Mouse (Mus musculus) mouse embryonic stem cell (cell line): Measurements from ENCODE around the gene Helz2.

ENCODE experiments used
- in situ Hi-C, 2 experiments: fragments of 300-500 bp; cut with MboI; formaldehyde crosslinking; loops; 1 replicate in 1 of 2; 3 replicates in 1 of 2; pipeline ENCODE4 v1.14.3; 2019 to 2020; ENCODE audit warnings: low sequenced_read_pairs in 2 of 2, low pct_unique_long_range_greater_than_20kb in 1 of 2, mixed read lengths in 1 of 2; ENCODE audit not compliant: unreplicated experiment in 1 of 2

Gene Helz2

DNA sequence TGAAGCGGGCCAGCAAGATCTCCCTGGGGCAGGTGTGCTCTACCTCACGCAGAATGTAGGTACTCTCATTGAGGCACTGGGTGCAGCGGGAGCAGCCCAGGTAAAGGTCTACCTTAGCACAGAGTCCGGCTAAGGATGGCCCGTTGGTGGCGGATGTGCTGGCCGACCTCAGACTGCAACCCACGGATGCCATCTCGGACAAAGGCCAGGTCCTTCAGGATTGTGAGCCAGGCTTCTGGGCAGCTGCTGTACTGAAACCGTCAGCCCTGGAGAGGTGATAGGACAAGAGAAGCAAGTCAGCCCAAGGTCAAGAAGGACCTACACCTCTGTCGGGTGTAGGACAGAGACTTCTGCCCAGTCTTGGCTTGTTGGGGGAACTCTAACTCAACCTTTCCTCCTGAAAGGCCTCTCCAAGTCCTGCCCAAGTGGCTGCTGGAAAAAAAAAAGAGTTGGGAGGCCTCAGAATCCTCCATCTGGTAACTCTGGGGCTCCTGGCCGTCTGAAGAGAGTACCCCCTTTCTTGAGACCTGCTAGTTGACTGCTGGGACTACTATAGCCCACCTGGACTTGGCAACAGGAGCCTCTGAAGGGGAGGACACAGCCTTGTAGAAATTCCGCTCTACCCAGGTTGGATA is 904 bp downstream of the Helz2 start:
- in situ Hi-C loops = no loop called here

DNA sequence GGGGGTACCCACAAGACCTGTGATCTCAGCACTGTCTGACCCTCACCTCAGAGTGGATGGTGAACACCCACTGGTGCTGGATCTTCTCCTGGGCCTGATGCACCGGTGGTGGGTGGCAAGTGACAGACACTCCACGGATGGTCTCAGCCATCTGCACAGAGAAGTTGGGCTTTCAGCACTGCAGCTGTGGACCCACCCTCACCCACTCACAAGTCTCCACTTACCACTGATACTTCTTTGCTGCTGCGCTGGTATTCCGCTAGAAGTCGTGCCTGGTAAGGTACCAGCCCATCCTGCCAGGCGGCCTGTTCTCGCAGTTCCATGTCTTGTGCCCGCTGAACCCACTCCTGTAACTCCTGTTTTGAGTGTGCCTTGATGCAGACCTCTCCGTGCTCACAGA is 2.6 kb downstream of the Helz2 start:
- in situ Hi-C loops = no loop called here

DNA sequence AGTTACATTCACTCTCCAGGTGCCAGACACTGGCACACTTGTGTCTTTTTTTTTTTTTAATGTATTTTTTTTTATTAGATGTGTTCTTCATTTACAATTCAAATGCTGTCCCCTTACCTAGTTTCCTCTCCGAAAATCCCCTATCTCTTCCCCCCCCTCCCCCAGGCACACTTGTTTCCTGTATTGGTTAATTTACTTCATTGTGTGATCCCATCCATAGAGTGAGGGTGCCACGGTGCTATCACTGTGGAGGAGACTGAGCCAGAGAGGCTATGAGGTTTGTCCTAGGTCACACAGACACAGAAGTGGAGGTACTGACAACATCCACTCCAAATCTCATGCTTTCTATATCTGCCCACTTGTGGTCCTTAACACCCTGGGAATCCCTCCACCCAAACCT is 3.0 kb downstream of the Helz2 start:
- in situ Hi-C loops = no loop called here

DNA sequence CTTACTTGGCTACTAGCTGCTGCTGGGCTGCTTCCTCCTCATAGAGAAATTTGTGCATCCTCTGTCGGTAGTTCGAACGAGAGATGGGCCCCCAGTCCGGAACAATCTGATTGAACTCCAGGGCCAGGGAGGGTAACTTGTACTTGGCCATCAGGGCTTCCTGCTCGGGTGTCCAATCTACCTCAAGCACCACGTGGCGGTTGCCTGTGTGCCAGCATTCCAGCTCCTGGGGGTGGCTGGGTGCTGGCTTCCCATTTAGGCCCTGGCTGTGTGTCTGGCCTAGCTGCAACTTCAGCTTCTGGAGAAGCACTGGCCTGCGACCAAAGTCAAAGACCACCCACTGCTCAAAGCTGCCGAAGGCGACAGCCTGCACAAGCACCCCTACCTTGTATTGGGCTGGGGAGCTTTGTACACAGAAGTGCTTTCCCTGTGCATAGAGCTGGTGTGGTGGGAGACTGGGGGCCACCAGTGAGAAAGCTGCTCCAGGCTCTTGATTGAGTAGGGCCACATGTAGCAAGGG is 3.7 kb downstream of the Helz2 start:
- in situ Hi-C loops = no loop called here

DNA sequence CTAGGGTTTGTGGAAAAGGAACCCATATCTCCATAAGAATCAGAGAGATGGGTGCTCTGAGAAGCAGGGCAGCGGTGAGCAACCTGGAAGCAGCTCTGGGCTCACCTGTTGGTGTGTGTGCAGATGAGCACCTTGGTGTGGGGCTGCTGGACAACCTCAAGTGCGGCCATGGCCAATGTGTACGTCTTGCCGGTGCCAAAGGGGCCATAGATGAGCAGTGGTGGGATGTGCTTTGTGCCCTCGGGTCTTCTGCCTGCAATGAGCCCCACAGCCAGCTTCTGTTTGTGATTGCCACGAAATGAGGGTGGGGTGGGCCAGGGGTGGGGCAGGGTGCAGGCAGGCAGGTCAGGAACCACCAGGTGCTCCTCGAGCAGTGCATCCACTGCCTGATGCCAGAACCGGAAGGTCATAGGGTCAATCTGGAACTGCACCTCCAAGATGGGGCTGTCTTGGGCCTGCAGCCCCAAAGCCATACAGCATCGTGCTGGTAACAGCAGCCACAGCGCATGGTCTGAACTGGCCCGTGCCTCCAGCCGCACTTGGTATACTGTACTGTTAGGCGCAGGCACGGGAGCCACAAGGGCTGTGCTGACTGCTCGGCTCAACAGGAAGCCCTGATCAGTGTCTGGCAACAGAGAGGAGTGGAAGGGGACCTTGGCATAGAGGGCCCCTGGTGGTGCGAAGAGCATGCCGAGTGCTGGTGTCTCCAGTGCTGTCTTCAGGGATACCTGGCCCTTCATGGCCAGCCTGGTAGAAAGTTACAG is 4.4 kb downstream of the Helz2 start:
- in situ Hi-C loops = no loop called here

DNA sequence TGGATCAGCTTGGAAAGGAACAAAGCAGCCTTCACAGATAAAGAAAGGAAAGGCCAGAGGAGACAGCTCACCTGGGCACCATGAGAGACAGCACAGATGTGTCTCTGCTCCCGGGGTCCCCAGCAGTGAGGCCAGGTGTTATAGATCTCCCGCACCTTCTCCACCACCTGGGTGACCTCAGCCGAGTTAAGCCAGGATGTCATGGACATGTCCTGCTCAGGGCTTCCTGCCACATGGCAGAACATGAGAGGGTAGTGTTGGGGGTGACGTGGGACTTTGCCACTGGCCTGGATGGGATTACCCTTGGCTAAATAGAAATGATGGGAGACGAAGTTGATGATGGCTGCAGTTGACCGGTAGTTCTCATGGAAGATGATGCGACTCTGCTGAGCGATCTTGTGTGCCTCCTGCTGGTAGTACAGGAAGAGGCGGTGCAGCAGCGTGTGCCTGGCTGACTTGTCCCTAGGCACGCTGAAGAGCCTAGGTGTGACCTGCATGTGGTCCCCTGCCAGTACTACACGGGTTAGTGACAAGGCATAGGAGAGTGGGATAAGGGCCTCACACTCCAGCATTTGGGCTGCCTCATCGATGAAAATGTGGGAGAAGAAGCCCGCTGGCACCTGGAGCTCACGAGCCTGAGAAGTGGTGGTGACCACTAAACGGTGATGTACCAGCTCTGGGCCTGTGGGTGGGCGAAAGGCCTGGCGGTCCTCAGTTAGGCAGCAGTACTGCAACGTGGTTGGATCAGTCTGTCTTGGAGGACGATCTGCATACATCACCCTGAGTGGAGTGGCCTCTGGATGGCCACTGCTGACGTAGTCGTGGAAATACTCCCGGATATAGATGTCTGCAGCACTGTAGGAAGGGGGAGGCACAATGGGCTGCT is 5.9 kb downstream of the Helz2 start:
- in situ Hi-C loops = no loop called here

DNA sequence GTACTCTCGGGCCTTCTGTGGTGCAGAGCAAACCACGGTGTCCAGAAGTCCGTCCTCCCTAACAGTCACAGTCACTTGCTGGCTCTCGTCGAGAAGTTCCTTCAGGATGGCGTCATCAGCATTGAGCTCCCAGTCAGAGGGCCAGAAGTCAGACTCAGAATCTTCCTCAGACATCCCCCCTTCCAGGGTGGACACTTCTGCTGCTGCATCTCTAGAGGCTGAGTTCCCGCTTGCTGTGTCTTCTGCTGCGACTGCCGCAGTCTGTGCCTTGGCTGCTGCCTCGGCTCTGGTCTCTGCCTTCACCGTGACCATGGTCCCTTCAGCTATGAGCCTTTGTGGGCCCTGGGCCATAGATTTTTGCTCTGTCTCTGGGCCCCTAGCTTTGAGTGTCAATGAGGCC is 7.1 kb downstream of the Helz2 start:
- in situ Hi-C loops = no loop called here

DNA sequence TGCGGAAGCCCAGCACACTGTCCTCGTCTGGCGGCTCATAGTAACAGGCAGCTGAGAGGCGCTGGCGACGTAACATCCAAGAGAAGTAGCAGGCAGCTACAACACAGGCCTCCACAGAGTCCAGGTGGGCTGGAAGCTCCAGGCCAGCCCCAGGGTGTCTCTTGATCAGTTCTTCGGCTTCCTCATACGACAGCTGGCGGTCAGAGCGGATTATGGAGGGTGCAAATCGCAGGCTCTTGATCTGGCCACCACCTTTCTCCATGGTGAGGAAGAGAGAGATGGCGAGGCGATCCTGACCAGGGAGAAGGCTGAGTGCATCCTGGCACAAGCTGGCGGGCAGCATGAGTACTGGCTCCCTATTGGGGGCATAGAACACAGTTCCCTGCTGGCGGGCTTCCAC is 8.4 kb downstream of the Helz2 start:
- in situ Hi-C loops = no loop called here

DNA sequence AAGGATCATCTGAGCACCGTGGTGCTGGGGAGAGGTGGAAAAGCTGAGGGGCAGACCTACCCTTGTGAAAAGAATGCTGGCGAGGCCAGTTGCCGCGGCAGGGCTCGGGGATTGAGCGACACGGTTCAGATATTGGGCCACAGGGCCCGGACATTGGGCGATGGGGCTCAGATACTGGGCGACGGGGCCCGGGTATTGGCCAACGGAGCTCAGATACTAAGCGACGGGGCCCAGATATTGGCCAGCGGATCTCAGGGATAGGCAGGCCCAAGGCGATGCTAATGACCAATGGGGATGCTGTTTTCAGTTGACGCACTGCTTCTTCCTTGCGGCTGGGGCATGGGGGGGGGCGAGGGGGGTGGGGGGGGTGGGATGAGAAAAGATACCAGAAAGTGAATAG is 10.7 kb downstream of the Helz2 start:
- in situ Hi-C loops = no loop called here

DNA sequence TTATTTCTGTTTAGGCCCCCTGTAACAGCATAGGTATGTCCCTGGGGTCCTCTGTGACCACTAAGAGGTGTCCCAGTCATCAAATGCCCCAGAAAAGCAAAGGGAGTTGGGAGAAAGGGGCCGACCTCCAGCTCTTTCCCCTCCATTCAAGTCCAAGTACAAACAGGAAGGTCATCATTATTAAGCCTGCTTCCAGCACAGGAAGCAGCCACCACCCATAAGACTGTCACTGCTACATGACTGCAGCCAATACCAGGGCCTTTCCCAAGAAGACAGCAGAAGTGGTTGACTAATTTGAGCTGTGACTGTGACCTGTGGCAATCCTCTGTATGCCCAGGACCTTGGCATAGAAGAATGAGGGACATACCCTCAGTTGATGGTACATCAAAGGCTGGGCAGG is 13.5 kb downstream of the Helz2 start:
- in situ Hi-C loops = no loop called here

DNA sequence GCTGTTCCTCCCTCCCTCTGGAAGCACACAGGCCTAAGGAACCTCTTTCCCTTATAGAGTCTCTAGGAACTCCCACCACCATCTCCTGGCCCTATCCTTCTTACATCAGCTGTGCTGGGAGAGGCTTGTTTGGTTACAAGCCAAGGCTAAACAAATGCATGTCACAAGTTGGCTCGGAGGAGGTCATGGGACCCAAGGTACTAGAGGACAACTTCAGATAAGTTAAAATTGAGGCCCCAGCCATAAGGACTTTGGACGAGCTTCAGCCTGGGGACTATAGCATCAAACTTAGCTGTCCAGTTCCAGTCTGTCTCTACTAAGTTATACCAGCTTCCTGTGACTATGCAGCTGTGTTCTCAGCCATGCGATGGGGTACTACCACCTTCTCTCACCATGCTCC is 14.7 kb downstream of the Helz2 start:
- in situ Hi-C loops = no loop called here

DNA sequence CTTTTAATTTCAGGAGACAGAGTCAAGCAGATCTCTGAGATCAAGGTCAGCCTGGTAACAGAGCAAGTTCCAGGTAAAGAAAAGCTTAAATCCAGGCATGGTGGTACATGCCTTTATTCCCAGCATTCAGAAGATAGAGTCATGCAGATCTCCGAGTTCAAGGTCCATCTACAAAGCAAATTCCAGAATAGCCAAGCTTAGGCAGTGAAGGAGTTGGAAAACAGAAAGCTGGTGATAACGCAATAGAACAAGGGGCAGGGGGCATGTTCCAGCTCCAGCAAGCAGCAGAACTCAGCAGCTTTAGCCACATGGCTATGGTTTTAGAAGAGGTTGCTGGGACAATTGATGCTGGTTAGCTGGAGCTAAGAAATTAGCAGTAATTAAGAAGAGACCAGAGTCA is 16.8 kb downstream of the Helz2 start:
- in situ Hi-C loops = no loop called here

DNA sequence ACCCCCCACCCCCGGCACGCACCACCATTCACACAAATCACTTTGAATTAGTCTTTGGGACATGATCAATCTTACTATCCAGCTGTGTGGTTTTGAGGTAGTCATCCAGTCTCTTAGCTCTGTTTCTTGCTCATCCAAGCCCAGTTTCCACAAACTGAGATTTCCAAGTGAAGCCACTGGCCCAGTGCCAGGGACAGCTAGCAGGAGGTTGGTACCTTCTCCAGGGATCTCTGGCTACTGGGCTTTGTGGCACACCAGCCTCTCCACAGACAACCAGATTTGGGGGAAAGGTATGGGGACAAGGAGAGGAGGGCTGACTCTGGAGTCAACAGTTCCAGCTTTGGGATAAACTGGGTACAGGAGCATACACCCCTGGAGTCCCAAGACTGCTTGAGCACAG is 21.5 kb downstream of the Helz2 start:
- in situ Hi-C loops = no loop called here

DNA sequence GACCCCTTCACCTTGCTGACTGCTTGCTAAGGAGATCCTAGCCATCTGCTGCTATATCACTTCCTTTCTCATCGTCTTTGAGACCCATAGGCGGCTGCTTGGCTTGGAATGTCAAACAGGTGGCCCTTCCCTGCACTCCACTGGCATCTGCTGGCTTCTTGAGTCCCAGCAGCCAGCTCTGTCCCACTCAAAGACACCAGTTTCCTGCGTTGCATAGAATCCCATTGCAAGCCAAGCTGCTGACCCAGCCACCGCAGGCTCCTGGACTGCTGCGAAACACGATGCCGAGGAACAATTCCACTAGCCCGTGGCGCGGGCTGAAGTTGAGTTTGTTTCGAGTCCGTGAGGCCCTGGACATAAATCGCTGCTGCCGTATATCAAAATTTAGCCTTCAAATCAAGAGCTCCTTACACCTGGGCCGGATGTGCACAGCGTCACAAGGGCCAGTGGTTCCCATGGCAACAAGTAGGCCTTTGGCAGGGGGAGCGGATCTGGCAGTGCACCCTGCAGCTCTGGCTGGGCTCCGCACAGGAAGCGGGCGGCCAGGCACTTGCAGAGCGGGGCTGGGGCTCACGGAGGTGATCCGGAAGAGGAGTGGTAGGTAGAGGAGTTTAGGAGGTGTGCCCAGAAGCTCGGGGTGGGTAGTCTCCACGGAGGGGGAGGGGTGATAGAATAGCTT is 22.1 kb downstream of the Helz2 start, which contains the start of gene Fndc11:
TSS of gene Fndc11 (plus strand) at position 476 of the 679 bp plus-strand sequence.
- in situ Hi-C loops = no loop called here

DNA sequence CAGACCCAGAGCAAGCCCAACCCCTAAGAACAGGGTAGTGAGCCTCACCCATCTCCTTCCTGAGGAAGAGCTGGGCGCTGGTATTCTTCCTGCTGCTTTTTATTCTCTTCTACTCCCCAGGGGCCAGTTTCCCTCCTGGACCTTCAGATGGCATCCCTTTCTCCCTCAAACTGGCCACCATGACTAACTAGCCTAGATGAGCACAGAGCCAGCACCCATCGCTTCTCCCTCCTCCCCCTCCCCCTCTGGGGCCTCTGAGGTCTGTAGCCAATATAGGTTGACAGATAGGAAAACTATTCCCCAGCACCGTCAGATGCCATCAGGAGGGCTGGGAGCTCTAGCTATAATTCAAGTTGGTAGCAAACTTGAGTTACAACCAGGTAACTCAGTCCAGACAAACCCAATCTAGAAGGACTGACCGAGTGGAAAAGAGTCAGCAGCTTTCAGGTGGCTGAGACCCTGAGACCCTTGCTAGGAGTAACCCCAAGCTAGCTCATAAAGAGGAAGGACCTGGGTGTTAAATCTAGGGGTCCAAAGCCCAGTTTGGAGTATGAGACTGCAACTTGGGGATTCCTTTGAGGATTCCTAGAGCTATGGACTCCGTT is 22.8 kb downstream of the Helz2 start:
- in situ Hi-C loops = no loop called here

DNA sequence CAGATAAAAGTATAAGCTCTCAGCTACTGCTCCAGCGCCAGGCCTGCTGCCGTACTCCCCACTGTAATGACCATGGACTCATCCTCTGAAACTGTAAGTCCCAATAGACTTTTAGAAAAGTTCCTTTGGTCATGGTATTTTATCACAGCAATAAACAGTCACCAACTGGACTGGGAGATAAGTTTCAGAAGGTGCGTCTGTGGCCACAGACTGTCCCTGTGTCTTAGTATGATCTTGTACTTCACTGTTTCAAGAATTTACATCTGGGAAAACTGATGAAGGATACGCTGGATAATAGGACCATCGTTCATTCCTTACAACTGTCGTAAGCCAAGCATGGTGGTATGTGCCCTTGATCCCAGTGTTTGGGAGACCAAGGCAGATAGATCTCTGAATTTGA is 25.8 kb downstream of the Helz2 start:
- in situ Hi-C loops = no loop called here

DNA sequence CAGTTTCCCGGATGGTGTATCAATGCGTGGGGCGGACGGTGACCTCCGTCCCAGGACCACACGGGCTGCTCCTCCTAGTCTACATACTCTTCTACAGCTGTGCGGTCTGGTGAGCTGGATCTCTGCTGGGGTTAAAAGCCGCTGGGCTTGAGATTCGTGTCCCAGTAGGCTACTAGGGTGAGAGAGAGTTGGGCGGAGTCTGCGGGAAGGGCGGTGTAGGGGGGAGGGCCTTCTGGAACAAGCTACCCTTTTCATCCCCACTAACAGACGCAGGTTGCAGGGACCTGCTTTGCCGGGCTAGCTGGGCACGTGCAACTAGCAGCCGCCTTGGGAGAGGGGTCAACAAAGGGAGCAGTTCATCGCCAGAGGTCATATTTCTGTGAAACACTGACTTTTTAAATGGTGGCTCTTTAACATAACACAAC is 28.8 kb downstream of the Helz2 start, which contains the start of gene Srms:
TSS of gene Srms (minus strand) at position 165 of the 425 bp plus-strand sequence.
- in situ Hi-C loops = no loop called here

DNA sequence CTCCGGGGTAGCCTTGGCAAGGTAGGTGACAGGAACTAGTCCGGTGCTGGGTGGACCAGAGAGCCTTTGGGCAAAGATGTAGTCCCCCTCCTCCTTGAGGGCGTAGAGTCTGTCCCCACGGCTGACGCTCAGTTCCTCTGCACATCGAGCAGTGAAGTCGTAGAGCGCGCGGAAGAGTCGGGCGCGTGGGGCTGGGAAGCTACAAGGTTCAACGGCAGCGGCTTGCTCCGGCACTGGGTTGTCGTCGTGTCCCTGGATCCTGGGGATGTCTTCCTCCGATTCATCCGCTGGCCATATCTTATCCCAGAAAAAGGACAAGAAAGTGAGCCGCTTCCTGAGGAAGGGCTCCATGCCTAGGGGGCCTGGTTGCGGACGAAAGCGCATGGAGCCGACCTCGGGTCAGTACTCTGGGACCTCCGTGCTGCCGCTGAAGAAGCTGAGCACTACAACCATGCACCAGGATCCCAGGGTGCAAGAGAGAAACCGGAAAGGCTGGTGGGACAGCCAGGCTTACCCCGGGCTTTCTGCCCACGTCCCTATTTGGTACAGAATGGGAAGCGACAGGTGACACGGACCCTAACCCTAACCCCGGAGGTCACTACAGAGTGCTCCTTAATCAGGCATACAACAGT is 29.3 kb downstream of the Helz2 start:
- in situ Hi-C loops = no loop called here
